Mouse (Mus musculus): ENCODE measurements around the gene Rdh16f1. TPM values are rescaled to one million over a fixed set of nuclear protein-coding genes. Genes with fewer than 3 reads are reported as not detected.

Gene Rdh16f1
- polyA plus RNA-seq, 1 experiment from 2014 or later, result not detected

GRCm38 (mm10) chr10:127838539-127838938, 79.0 kb downstream of the Rdh16f1 start:
- WGBS, result 89% methylated on average over 2 of the region's 2 CpGs
- H3K4me1 ChIP-seq, result no peaks in the 10 kb centered on the region
- H3K4me3 ChIP-seq, result no peak overlapping the region
- no peak overlapping the region for H3K27ac ChIP-seq
- H3K36me3 ChIP-seq, result no peaks in the 10 kb centered on the region
- H3K27me3 ChIP-seq, result no peaks in the 10 kb centered on the region
- no peak for ATAC-seq (ENCODE audit: insufficient number of reproducible peaks, insufficient read depth, low FRiP score, low TSS enrichment, low read depth)
- H3K9ac ChIP-seq, result no peak overlapping the region
- H3K9me3 ChIP-seq, result no peaks in the 10 kb centered on the region
- no peak overlapping the region for H3K4me2 ChIP-seq

GRCm38 (mm10) chr10:127840776-127841175, 81.2 kb downstream of the Rdh16f1 start:
- H3K4me1 ChIP-seq, result no peaks in the 10 kb centered on the region
- ATAC-seq (ENCODE audit: insufficient number of reproducible peaks, insufficient read depth, low FRiP score, low TSS enrichment, low read depth), result no peak
- H3K9ac ChIP-seq, result no peak overlapping the region
- H3K9me3 ChIP-seq, result no peaks in the 10 kb centered on the region
- H3K27me3 ChIP-seq, result no peaks in the 10 kb centered on the region
- H3K27ac ChIP-seq, result no peak overlapping the region
- H3K4me3 ChIP-seq, result no peak overlapping the region
- H3K36me3 ChIP-seq, result no peaks in the 10 kb centered on the region
- no peak overlapping the region for H3K4me2 ChIP-seq
- WGBS, result 63% methylated on average over 2 of the region's 2 CpGs

Other genes starting within 250 kb of the Rdh16f1 start
- 20.0 and 32.7 TPM in 2 replicates for gene Ndufa4l2, start 244.8 kb upstream of the Rdh16f1 start, polyA plus RNA-seq (2015; fragmentation: Nextera tagmentation; extraction: Ambion mirVana)
- 81.7 and 92.3 TPM in 2 replicates for gene Shmt2, start 237.3 kb upstream of the Rdh16f1 start, polyA plus RNA-seq (2015; fragmentation: Nextera tagmentation; extraction: Ambion mirVana)
- 3.0 and 3.9 TPM in 2 replicates for gene Nxph4, start 225.2 kb upstream of the Rdh16f1 start, polyA plus RNA-seq (2015; fragmentation: Nextera tagmentation; extraction: Ambion mirVana)
- gene Lrp1, start 138.6 kb upstream of the Rdh16f1 start, polyA plus RNA-seq (2015; fragmentation: Nextera tagmentation; extraction: Ambion mirVana), result 139 and 159 TPM in 2 replicates
- gene Stat6, start 116.8 kb upstream of the Rdh16f1 start, polyA plus RNA-seq (2015; fragmentation: Nextera tagmentation; extraction: Ambion mirVana), result 21.1 and 22.0 TPM in 2 replicates
- gene Nemp1, start 92.9 kb upstream of the Rdh16f1 start, polyA plus RNA-seq (2015; fragmentation: Nextera tagmentation; extraction: Ambion mirVana), result 9.1 and 10.6 TPM in 2 replicates
- 19.5 and 20.3 TPM in 2 replicates for gene Nab2, start 91.2 kb upstream of the Rdh16f1 start, polyA plus RNA-seq (2015; fragmentation: Nextera tagmentation; extraction: Ambion mirVana)
- gene Myo1a, start 54.6 kb upstream of the Rdh16f1 start, polyA plus RNA-seq (2015; fragmentation: Nextera tagmentation; extraction: Ambion mirVana), result 0.66 and 2.5 TPM in 2 replicates
- 0.55 TPM in 1 of 2 replicates, not detected in the other for gene Tac2, start 35.3 kb upstream of the Rdh16f1 start, polyA plus RNA-seq (2015; fragmentation: Nextera tagmentation; extraction: Ambion mirVana)
- 3.7 TPM in 2 replicates for gene Zbtb39, start 20.2 kb upstream of the Rdh16f1 start, polyA plus RNA-seq (2015; fragmentation: Nextera tagmentation; extraction: Ambion mirVana)
- 0.90 and 1.2 TPM in 2 replicates for gene Gpr182, start 8.1 kb upstream of the Rdh16f1 start, polyA plus RNA-seq (2015; fragmentation: Nextera tagmentation; extraction: Ambion mirVana)
- 0.06 TPM in 1 of 2 replicates, not detected in the other for gene Rdh1, start 66 bp upstream of the Rdh16f1 start, polyA plus RNA-seq (2015; fragmentation: Nextera tagmentation; extraction: Ambion mirVana)
- gene Rdh9, start 16.6 kb downstream of the Rdh16f1 start, polyA plus RNA-seq (2015; fragmentation: Nextera tagmentation; extraction: Ambion mirVana), result 0.34 and 0.37 TPM in 2 replicates
- gene Rdh16, start 41.4 kb downstream of the Rdh16f1 start, polyA plus RNA-seq (2015; fragmentation: Nextera tagmentation; extraction: Ambion mirVana), result not detected in 2 replicates
- not detected in 2 replicates for gene Rdh19, start 90.1 kb downstream of the Rdh16f1 start, polyA plus RNA-seq (2015; fragmentation: Nextera tagmentation; extraction: Ambion mirVana)
- not detected in 2 replicates for gene Rdh16f2, start 106.7 kb downstream of the Rdh16f1 start, polyA plus RNA-seq (2015; fragmentation: Nextera tagmentation; extraction: Ambion mirVana)
- 0.21 TPM in 1 of 2 replicates, not detected in the other for gene Rdh7, start 129.0 kb downstream of the Rdh16f1 start, polyA plus RNA-seq (2015; fragmentation: Nextera tagmentation; extraction: Ambion mirVana)
- 0.08 and 0.10 TPM in 2 replicates for gene Sdr9c7, start 138.7 kb downstream of the Rdh16f1 start, polyA plus RNA-seq (2015; fragmentation: Nextera tagmentation; extraction: Ambion mirVana)
- gene Hsd17b6, start 247.8 kb downstream of the Rdh16f1 start, polyA plus RNA-seq (2015; fragmentation: Nextera tagmentation; extraction: Ambion mirVana), result not detected in 2 replicates